Mouse (Mus musculus): Measurements from ENCODE around the gene Cks1b. TPM values are rescaled to one million over a fixed set of nuclear protein-coding genes. Genes with fewer than 3 reads are reported as not detected.

Cks1b gene
- total RNA-seq, 1 experiment from 2014 or later: 133 TPM

- no peak for ATAC-seq (replicated peaks in 1 of 2; ENCODE audit: insufficient read depth in 1 of 2, low FRiP score in 2 of 2, low TSS enrichment in 1 of 2, low read depth in 1 of 2, poor library complexity in 2 of 2, severe bottlenecking in 2 of 2)
These were observed 40.4 kb downstream of the Cks1b start for GRCm38 (mm10) chr3:89377831-89378230.

- no peak for ATAC-seq (replicated peaks in 1 of 2; ENCODE audit: insufficient read depth in 1 of 2, low FRiP score in 2 of 2, low TSS enrichment in 1 of 2, low read depth in 1 of 2, poor library complexity in 2 of 2, severe bottlenecking in 2 of 2)
These were observed 44.5 kb downstream of the Cks1b start for GRCm38 (mm10) chr3:89373581-89374231.

- ATAC-seq (replicated peaks in 1 of 2; ENCODE audit: insufficient read depth in 1 of 2, low FRiP score in 2 of 2, low TSS enrichment in 1 of 2, low read depth in 1 of 2, poor library complexity in 2 of 2, severe bottlenecking in 2 of 2): no peak
These were observed 50.8 kb downstream of the Cks1b start for GRCm38 (mm10) chr3:89367338-89367737.

- no peak for ATAC-seq (replicated peaks in 1 of 2; ENCODE audit: insufficient read depth in 1 of 2, low FRiP score in 2 of 2, low TSS enrichment in 1 of 2, low read depth in 1 of 2, poor library complexity in 2 of 2, severe bottlenecking in 2 of 2)
These were observed 52.4 kb downstream of the Cks1b start for GRCm38 (mm10) chr3:89365486-89366414.

Other genes starting within 250 kb of the Cks1b start
- gene Scamp3, start 240.9 kb downstream of the Cks1b start, total RNA-seq (2017): 23.5 and 23.8 TPM in 2 replicates
- gene Fam189b, start 235.2 kb downstream of the Cks1b start, total RNA-seq (2017): 7.3 and 8.0 TPM in 2 replicates
- 33.2 and 43.8 TPM in 2 replicates for gene Gba, start 215.5 kb downstream of the Cks1b start, total RNA-seq (2017)
- 0.38 TPM in 1 of 2 replicates, not detected in the other for gene Thbs3, start 203.2 kb downstream of the Cks1b start, total RNA-seq (2017)
- gene Mtx1, start 191.3 kb downstream of the Cks1b start, total RNA-seq (2017): 52.1 and 81.3 TPM in 2 replicates
- 0.44 and 1.7 TPM in 2 replicates for gene Muc1, start 189.3 kb downstream of the Cks1b start, total RNA-seq (2017)
- 108 and 186 TPM in 2 replicates for gene Krtcap2, start 172.4 kb downstream of the Cks1b start, total RNA-seq (2017)
- gene Trim46, start 172.1 kb downstream of the Cks1b start, total RNA-seq (2017): 3.4 and 3.8 TPM in 2 replicates
- gene Dpm3, start 159.0 kb downstream of the Cks1b start, total RNA-seq (2017): 65.6 and 96.1 TPM in 2 replicates
- 96.6 and 133 TPM in 2 replicates for gene Slc50a1, start 147.8 kb downstream of the Cks1b start, total RNA-seq (2017)
- 0.75 TPM in 1 of 2 replicates, not detected in the other for gene Efna1, start 137.2 kb downstream of the Cks1b start, total RNA-seq (2017)
- not detected in 2 replicates for gene Efna3, start 95.4 kb downstream of the Cks1b start, total RNA-seq (2017)
- 0.99 and 3.4 TPM in 2 replicates for gene Efna4, start 80.4 kb downstream of the Cks1b start, total RNA-seq (2017)
- gene Adam15, start 68.4 kb downstream of the Cks1b start, total RNA-seq (2017): 28.9 and 30.9 TPM in 2 replicates
- not detected in 2 replicates for gene Dcst2, start 56.4 kb downstream of the Cks1b start, total RNA-seq (2017)
- not detected in 2 replicates for gene Dcst1, start 53.1 kb downstream of the Cks1b start, total RNA-seq (2017)
- gene Zbtb7b, start 23.6 kb downstream of the Cks1b start, total RNA-seq (2017): 8.6 and 9.9 TPM in 2 replicates
- gene Lenep, start 15.6 kb downstream of the Cks1b start, total RNA-seq (2017): 0.15 and 1.9 TPM in 2 replicates
- gene Flad1, start 6.5 kb downstream of the Cks1b start, total RNA-seq (2017): 12.9 and 18.2 TPM in 2 replicates
- 50.8 and 51.2 TPM in 2 replicates for gene Shc1, start 60 bp upstream of the Cks1b start, total RNA-seq (2017)
- gene Pygo2, start 11.8 kb upstream of the Cks1b start, total RNA-seq (2017): 11.8 and 14.3 TPM in 2 replicates
- 26.7 and 28.4 TPM in 2 replicates for gene Pbxip1, start 18.3 kb upstream of the Cks1b start, total RNA-seq (2017)
- gene Pmvk, start 36.2 kb upstream of the Cks1b start, total RNA-seq (2017): 21.4 and 21.6 TPM in 2 replicates
- not detected in 2 replicates for gene Kcnn3, start 101.8 kb upstream of the Cks1b start, total RNA-seq (2017)